Mouse (Mus musculus): ENCODE data around the gene Dyrk3. TPM values are rescaled to one million over a fixed set of nuclear protein-coding genes. Genes with fewer than 3 reads are reported as not detected.
A peak's percentile ranks its signal among the peaks of the same experiment; 100 is the strongest.

The Dyrk3 gene
- polyA plus RNA-seq, 1 experiment from 2014 or later = 16.3 TPM

GRCm38 (mm10) chr1:131085957-131086739, 52.0 kb downstream of the Dyrk3 start:
- peaks cover 68% of the 10 kb centered on the region for H3K4me1 ChIP-seq (ENCODE audit: control insufficient read depth, low read depth, low read length)
- ATAC-seq (ENCODE audit: low read depth) = no peak
- H3K27me3 ChIP-seq (ENCODE audit: control insufficient read depth, insufficient read depth, low read depth, low read length) = no peaks in the 10 kb centered on the region
- H3K9me3 ChIP-seq (replicated peaks; ENCODE audit: control insufficient read depth, low read length) = no peaks in the 10 kb centered on the region
- H3K4me3 ChIP-seq (ENCODE audit: low read depth, low read length) = no peak overlapping the region
- H3K4me2 ChIP-seq (ENCODE audit: low read depth, low read length) = peak overlapping the region; percentile 27; the same call in 1 of the 2 replicates
- peak overlapping the region; percentile 70 for H3K27ac ChIP-seq (ENCODE audit: low read length)
- no peaks in the 10 kb centered on the region for H3K36me3 ChIP-seq (ENCODE audit: control insufficient read depth, insufficient read depth)
- WGBS (ENCODE audit: insufficient replicate concordance) = 40% methylated on average over 4 of the region's 4 CpGs
- no peak overlapping the region for H3K9ac ChIP-seq (ENCODE audit: low read depth, low read length)

DNA sequence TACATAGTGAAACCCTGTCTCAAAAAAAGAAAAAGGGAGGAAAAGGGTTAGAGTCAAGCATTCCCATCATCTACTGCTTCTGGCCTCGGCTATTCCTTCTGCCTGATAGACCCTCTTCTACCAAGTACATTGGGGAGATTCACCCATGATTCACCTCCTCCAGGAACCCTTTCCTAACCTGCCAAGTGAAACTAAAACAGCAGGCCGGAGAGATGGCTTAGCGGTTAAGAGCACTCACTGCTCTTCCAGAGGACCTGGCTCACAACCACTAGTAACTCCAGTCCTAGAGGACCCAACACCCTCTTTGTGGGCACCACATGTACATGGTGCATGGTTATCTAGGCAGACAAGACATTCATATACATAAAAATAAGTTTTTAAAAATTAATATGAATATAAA, 52.9 kb downstream of the Dyrk3 start:
- no peaks in the 10 kb centered on the region for H3K36me3 ChIP-seq (ENCODE audit: control insufficient read depth, insufficient read depth)
- H3K9me3 ChIP-seq (replicated peaks; ENCODE audit: control insufficient read depth, low read length) = no peaks in the 10 kb centered on the region
- no peak overlapping the region for H3K4me3 ChIP-seq (ENCODE audit: low read depth, low read length)
- peak overlapping the region; percentile 18; the same call in 1 of the 2 replicates for H3K27ac ChIP-seq (ENCODE audit: low read length)
- no peaks in the 10 kb centered on the region for H3K27me3 ChIP-seq (ENCODE audit: control insufficient read depth, insufficient read depth, low read depth, low read length)
- H3K9ac ChIP-seq (ENCODE audit: low read depth, low read length) = no peak overlapping the region
- H3K4me2 ChIP-seq (ENCODE audit: low read depth, low read length) = no peak overlapping the region
- ATAC-seq (ENCODE audit: low read depth) = no peak
- WGBS (ENCODE audit: insufficient replicate concordance) = 54% methylated on average over 3 of the region's 3 CpGs
- H3K4me1 ChIP-seq (ENCODE audit: control insufficient read depth, low read depth, low read length) = peaks cover 63% of the 10 kb centered on the region

DNA sequence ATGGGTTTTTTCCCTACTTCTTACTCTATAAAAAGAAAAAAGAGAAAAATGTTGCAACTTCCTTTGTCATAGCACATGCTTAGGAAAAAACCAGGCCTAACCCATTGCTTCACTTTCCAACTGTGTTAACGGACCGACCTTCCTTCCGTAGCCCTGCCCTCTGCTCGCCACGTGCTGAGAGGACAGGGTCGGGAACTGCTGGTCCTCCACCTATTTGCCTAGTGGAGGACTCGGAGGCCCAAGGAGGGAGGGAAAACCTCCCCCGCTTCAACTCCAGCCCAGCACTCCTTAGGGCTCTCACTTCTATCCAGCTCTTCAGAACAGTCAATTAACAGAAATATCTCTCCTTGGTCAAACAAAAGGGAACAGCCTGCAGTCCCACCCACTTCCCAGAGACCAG, 53.9 kb downstream of the Dyrk3 start:
- H3K9ac ChIP-seq (ENCODE audit: low read depth, low read length) = peak overlapping the region; percentile 22; the same call in 1 of the 2 replicates
- no peaks in the 10 kb centered on the region for H3K27me3 ChIP-seq (ENCODE audit: control insufficient read depth, insufficient read depth, low read depth, low read length)
- 13% methylated on average over 8 of the region's 8 CpGs for WGBS (ENCODE audit: insufficient replicate concordance)
- H3K4me3 ChIP-seq (ENCODE audit: low read depth, low read length) = no peak overlapping the region
- no peaks in the 10 kb centered on the region for H3K36me3 ChIP-seq (ENCODE audit: control insufficient read depth, insufficient read depth)
- peak overlapping the region; percentile 86 for H3K27ac ChIP-seq (ENCODE audit: low read length)
- H3K9me3 ChIP-seq (replicated peaks; ENCODE audit: control insufficient read depth, low read length) = no peaks in the 10 kb centered on the region
- H3K4me2 ChIP-seq (ENCODE audit: low read depth, low read length) = peak overlapping the region; percentile 21
- H3K4me1 ChIP-seq (ENCODE audit: control insufficient read depth, low read depth, low read length) = peaks cover 61% of the 10 kb centered on the region
- peak; percentile 75 for ATAC-seq (ENCODE audit: low read depth)

- Histone ChIP-seq H3K4me1 (ENCODE audit: control insufficient read depth, low read depth, low read length) (peaks cover 55% of the 10 kb centered on the region), H3K36me3 (ENCODE audit: control insufficient read depth, insufficient read depth) (no peaks in the 10 kb centered on the region), H3K27ac (ENCODE audit: low read length) (peak overlapping the region; percentile 86), H3K4me2 (ENCODE audit: low read depth, low read length) (peak overlapping the region; percentile 15; the same call in 1 of the 2 replicates), H3K27me3 (ENCODE audit: control insufficient read depth, insufficient read depth, low read depth, low read length) (no peaks in the 10 kb centered on the region), H3K9ac (ENCODE audit: low read depth, low read length) (no peak overlapping the region), H3K9me3 (replicated peaks; ENCODE audit: control insufficient read depth, low read length) (no peaks in the 10 kb centered on the region), H3K4me3 (ENCODE audit: low read depth, low read length) (no peak overlapping the region)
- WGBS (ENCODE audit: insufficient replicate concordance) = 27% methylated on average over 4 of the region's 4 CpGs
- ATAC-seq (ENCODE audit: low read depth) = peak; percentile 72
Measured at GRCm38 (mm10) chr1:131083609-131084008, 54.5 kb downstream of the Dyrk3 start.

GRCm38 (mm10) chr1:131083122-131083521, 55.0 kb downstream of the Dyrk3 start:
- H3K9ac ChIP-seq (ENCODE audit: low read depth, low read length) = no peak overlapping the region
- H3K36me3 ChIP-seq (ENCODE audit: control insufficient read depth, insufficient read depth) = no peaks in the 10 kb centered on the region
- ATAC-seq (ENCODE audit: low read depth) = no peak
- H3K27ac ChIP-seq (ENCODE audit: low read length) = peak overlapping the region; percentile 86
- H3K4me1 ChIP-seq (ENCODE audit: control insufficient read depth, low read depth, low read length) = peaks cover 55% of the 10 kb centered on the region
- no peaks in the 10 kb centered on the region for H3K27me3 ChIP-seq (ENCODE audit: control insufficient read depth, insufficient read depth, low read depth, low read length)
- peak overlapping the region; percentile 15; the same call in 1 of the 2 replicates for H3K4me2 ChIP-seq (ENCODE audit: low read depth, low read length)
- WGBS (ENCODE audit: insufficient replicate concordance) = 25% methylated on average over 5 of the region's 5 CpGs
- no peak overlapping the region for H3K4me3 ChIP-seq (ENCODE audit: low read depth, low read length)
- H3K9me3 ChIP-seq (replicated peaks; ENCODE audit: control insufficient read depth, low read length) = no peaks in the 10 kb centered on the region

DNA sequence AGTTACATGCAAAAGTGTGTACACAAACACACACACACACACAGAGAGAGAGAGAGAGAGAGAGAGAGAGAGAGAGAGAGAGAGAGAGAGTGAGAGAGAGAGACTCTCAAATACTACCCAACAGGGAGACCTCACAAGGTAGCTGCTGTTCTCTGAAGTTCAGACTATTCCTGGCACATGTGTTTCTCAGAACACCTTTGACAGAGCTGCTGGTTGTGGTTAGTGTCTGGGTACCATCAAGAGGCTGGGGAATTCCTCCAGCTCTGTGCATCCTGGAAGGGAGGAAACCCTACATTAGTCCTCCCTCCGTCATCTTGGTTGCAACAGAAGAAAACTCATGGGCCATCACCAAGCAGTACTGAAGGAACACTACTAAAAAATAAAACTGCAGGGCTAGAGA, 57.5 kb downstream of the Dyrk3 start:
- WGBS (ENCODE audit: insufficient replicate concordance) = 76% methylated on average over 1 of the region's 1 CpGs
- no peak overlapping the region for H3K9ac ChIP-seq (ENCODE audit: low read depth, low read length)

GRCm38 (mm10) chr1:131079762-131080161, 58.4 kb downstream of the Dyrk3 start:
- Histone ChIP-seq H3K9me3 (replicated peaks; ENCODE audit: control insufficient read depth, low read length) (no peaks in the 10 kb centered on the region), H3K27ac (ENCODE audit: low read length) (no peak overlapping the region), H3K4me3 (ENCODE audit: low read depth, low read length) (no peak overlapping the region), H3K27me3 (ENCODE audit: control insufficient read depth, insufficient read depth, low read depth, low read length) (no peaks in the 10 kb centered on the region), H3K36me3 (ENCODE audit: control insufficient read depth, insufficient read depth) (no peaks in the 10 kb centered on the region), H3K9ac (ENCODE audit: low read depth, low read length) (no peak overlapping the region), H3K4me1 (ENCODE audit: control insufficient read depth, low read depth, low read length) (peaks cover 53% of the 10 kb centered on the region), H3K4me2 (ENCODE audit: low read depth, low read length) (no peak overlapping the region)
- no peak for ATAC-seq (ENCODE audit: low read depth)
- WGBS (ENCODE audit: insufficient replicate concordance) = 26% methylated on average over 4 of the region's 4 CpGs

More for the DNA sequence above, 57.5 kb downstream of the Dyrk3 start:
- no peak overlapping the region for H3K4me2 ChIP-seq (ENCODE audit: low read depth, low read length)
- ATAC-seq (ENCODE audit: low read depth) = no peak
- no peak overlapping the region for H3K4me3 ChIP-seq (ENCODE audit: low read depth, low read length)
- no peaks in the 10 kb centered on the region for H3K27me3 ChIP-seq (ENCODE audit: control insufficient read depth, insufficient read depth, low read depth, low read length)
- H3K36me3 ChIP-seq (ENCODE audit: control insufficient read depth, insufficient read depth) = no peaks in the 10 kb centered on the region
- H3K9me3 ChIP-seq (replicated peaks; ENCODE audit: control insufficient read depth, low read length) = no peaks in the 10 kb centered on the region
- peaks cover 51% of the 10 kb centered on the region for H3K4me1 ChIP-seq (ENCODE audit: control insufficient read depth, low read depth, low read length)
- no peak overlapping the region for H3K27ac ChIP-seq (ENCODE audit: low read length)

DNA sequence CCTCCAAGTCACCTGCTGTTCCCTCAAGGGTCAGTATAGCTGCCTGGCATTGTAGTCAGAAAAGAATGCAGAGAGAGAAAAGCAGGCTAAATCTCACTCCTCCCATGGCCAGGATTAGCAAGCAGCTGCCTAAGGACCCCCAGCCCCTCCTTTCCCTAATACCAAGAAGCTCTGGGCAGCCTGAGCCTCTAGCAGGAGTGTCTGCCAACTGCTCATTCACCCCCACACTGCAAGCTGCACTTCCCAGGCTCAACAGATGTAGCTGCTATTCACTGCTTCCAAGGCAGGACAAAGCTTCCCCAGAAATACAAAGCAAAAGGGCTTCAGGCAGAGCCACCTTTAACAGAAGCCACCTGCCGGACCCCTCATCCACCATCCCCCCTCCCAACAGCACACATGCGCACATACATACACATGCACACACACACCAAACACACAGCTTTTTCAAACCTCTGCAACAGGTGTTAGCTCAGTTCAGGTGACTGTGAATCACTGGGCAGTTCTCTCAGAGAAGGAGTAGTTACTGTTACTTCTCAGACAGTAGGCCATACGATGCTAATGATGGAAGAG, 59.3 kb downstream of the Dyrk3 start:
- Histone ChIP-seq H3K9ac (ENCODE audit: low read depth, low read length) (no peak overlapping the region), H3K9me3 (replicated peaks; ENCODE audit: control insufficient read depth, low read length) (no peaks in the 10 kb centered on the region), H3K27ac (ENCODE audit: low read length) (no peak overlapping the region), H3K4me2 (ENCODE audit: low read depth, low read length) (no peak overlapping the region), H3K27me3 (ENCODE audit: control insufficient read depth, insufficient read depth, low read depth, low read length) (no peaks in the 10 kb centered on the region), H3K4me3 (ENCODE audit: low read depth, low read length) (no peak overlapping the region), H3K36me3 (ENCODE audit: control insufficient read depth, insufficient read depth) (no peaks in the 10 kb centered on the region), H3K4me1 (ENCODE audit: control insufficient read depth, low read depth, low read length) (peaks cover 54% of the 10 kb centered on the region)
- no peak for ATAC-seq (ENCODE audit: low read depth)
- 64% methylated on average over 3 of the region's 3 CpGs for WGBS (ENCODE audit: insufficient replicate concordance)

Measured in liver, embryonic 16.5 days (tissue).